Mouse (Mus musculus) adrenal gland, adult (tissue): ENCODE results near the gene Fam228b.
"Not testable (repeated sequence)": the region's sequence is repeated elsewhere in the genome, so short reads cannot be mapped to it uniquely, and the experiment has no call there.

Source experiments
- DNase-seq, 2 experiments: peaks; one replicate each; pipeline ENCODE4 v3.0.0; 2022 to 2023; ENCODE audit warnings: low spot score in 1 of 2; ENCODE audit not compliant: inconsistent age in 2 of 2

Gene Fam228b

GRCm38 (mm10) chr12:4768492-4769332 lies at the start of gene Fam228b, which contains the start of gene Pfn4:
Fam228b (minus strand) TSS chr12:4769267.
Pfn4 (plus strand) TSS chr12:4769022.
- DNase-seq = peak; percentile 95 to 99

GRCm38 (mm10) chr12:4817361-4818101 lies 48.5 kb upstream of the Fam228b start, which contains the start of gene Sf3b6:
Sf3b6 (plus strand) TSS chr12:4817544.
- peak; percentile 98 to 100 for DNase-seq

- DNase-seq = no peak
Observed at GRCm38 (mm10) chr12:4816680-4817360, 47.8 kb upstream of the Fam228b start.

GRCm38 (mm10) chr12:4813636-4814035 lies 44.6 kb upstream of the Fam228b start:
- no peak for DNase-seq

- DNase-seq = no peak
Observed at GRCm38 (mm10) chr12:4811705-4812104, 42.6 kb upstream of the Fam228b start.

GRCm38 (mm10) chr12:4811036-4811435 lies 42.0 kb upstream of the Fam228b start:
- no peak for DNase-seq

- DNase-seq = not testable (repeated sequence)
Observed at GRCm38 (mm10) chr12:4797471-4797870, 28.4 kb upstream of the Fam228b start.

GRCm38 (mm10) chr12:4793718-4794117 lies 24.7 kb upstream of the Fam228b start:
- peak in 1 of 2 experiments; percentile 19 for DNase-seq

GRCm38 (mm10) chr12:4788128-4788527 lies 19.1 kb upstream of the Fam228b start:
- DNase-seq = not testable (repeated sequence)

GRCm38 (mm10) chr12:4784466-4784865 lies 15.4 kb upstream of the Fam228b start:
- no peak for DNase-seq

GRCm38 (mm10) chr12:4783598-4783997 lies 14.5 kb upstream of the Fam228b start:
- DNase-seq = no peak

- DNase-seq = peak in 1 of 2 experiments; percentile 15
Observed at GRCm38 (mm10) chr12:4781725-4782404, 12.8 kb upstream of the Fam228b start.

- no peak for DNase-seq
Observed at GRCm38 (mm10) chr12:4781270-4781669, 12.2 kb upstream of the Fam228b start.

GRCm38 (mm10) chr12:4780245-4780644 lies 11.2 kb upstream of the Fam228b start:
- DNase-seq = no peak

- no peak for DNase-seq
Observed at GRCm38 (mm10) chr12:4777734-4778133, 8.7 kb upstream of the Fam228b start.

GRCm38 (mm10) chr12:4775588-4775949 lies 6.5 kb upstream of the Fam228b start:
- DNase-seq = no peak

- no peak for DNase-seq
Observed at GRCm38 (mm10) chr12:4774895-4775587, 6.0 kb upstream of the Fam228b start.

GRCm38 (mm10) chr12:4769333-4769723 lies 261 bp upstream of the Fam228b start:
- no peak for DNase-seq

GRCm38 (mm10) chr12:4757060-4757459 lies 12.0 kb downstream of the Fam228b start:
- DNase-seq = no peak

- DNase-seq = not testable (repeated sequence)
Observed at GRCm38 (mm10) chr12:4754451-4754850, 14.6 kb downstream of the Fam228b start.
